Mouse (Mus musculus) large intestine, adult 2 months (tissue): ENCODE results near the gene Arl13b. TPM values are rescaled to one million over a fixed set of nuclear protein-coding genes. Genes with fewer than 3 reads are reported as not detected.

Source experiments
- DNase-seq: peaks from one replicate; pipeline ENCODE4 v3.0.0-alpha.2; 2012; ENCODE audit warnings: low read depth, low spot score
- WGBS: fragments of 180-500 bp; shearing (Covaris S2); methylation state at CpG from one replicate; pipeline ENCODE4 v1.1.7; 2018; 5-methylcytosine and 5-hydroxymethylcytosine counted together
- polyA plus RNA-seq: library from polyadenylated mRNA; depleted of rRNA; stranded (reverse); fragments of >200 nt; gene quantifications from 2 replicates; pipeline ENCODE4 v1.2.3, GENCODE M21; 2012; rRNA removed

The Arl13b gene
- 1.9 and 2.5 TPM in 2 replicates for polyA plus RNA-seq

DNA sequence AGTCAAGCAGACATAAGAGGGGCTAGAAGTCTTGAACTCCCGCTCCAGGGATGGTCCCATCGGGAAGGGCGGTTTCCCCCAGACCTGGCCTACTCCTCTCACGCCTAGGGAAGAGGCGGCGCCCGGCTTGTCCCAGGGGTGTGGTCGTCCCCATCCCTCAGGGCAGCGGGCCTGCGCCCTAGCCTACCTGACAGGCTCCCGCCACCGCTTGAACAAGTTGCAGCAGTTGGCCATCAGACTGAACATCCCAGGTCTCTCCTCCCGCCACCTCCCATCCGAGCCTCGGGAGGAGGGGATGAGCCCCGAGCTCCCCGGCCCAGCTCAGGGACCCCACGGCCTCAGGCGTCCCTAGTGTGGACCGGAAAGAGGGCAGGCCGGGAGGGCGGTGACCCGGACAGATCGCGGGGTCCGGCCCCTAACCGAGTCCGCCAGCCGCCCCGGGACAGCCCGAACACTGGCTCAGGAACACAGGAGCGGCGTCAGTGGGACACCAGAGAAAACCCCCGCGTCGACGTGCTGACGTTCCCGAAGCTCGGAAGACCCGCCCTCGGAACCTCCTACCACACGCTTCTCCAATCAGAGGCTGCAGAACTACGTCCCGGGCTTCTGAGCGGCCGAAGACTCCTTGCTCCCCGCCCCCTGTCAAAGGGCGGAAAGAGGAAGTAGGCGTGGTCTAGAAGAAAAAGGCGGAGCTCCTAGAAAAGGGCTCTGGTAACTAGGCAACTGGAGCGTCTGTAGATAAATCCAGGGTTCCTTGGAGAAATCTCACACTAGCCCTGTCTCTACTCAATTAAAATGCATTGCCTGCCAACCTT is at the start of gene Arl13b:
Gene Arl13b, minus strand, starts transcription at position 543 of the 815 bp plus-strand sequence.
- under 1% methylated on average over 52 of the region's 52 CpGs for WGBS
- DNase-seq: peak; percentile 98

DNA sequence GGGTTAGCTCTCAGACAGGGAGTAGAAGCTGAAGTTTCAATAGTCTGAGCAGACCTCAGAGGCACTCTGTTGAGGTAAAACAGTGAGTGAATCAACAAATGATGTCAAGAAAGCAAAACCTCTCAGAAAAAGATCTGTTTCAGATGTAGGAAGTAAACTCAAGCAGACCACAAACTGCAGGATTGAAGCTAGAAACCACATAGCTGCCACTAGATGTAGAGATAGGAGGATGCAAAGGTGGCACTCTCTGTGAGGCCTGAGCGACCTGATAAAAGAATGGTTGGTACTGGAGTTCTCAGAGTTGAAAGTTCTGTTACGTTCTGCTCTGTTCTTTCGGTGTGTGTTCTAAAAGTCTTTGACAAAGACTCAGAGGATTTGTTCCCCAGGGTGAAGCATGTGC is 49.0 kb upstream of the Arl13b start:
- no peak for DNase-seq
- WGBS: 81% methylated on average over 3 of the region's 3 CpGs

DNA sequence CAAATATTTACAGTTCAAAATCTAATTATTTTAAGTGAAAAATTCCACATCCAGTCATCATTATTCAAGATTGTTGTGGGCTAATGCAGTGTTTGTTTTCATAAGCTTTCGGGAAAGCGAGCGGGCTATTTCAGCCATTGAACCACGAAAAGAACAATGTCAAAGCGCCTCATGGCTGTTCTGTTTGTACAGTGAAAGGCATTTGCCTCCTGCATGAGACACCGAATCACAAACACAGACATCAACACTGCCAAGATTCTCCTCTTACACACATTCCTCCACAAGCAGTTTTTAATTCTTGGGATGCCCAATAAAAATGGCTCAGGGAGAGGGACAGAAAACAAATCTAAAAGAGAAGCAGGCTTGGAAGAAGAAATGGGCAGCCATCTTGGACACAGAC is 27.2 kb upstream of the Arl13b start:
- no peak for DNase-seq
- 71% methylated on average over 6 of the region's 6 CpGs for WGBS

DNA sequence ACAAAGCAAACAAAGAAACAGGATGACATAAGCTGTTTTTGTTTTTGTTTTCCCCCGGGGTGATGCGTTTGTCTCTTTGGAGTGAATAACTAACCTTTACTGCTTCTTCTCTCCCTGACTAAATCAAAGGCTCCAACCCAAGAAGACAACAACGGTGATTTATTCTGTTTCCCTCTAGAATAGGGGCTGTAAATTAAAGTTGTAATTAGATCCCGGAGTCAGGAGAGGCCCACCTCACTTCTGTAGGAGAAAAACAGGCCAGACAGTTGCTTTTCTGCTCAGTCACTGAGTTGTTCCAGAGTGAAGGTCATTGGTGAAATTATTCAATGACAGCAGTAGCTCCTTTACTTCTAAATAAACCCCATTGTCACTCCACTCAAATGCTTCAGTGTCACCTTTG is 26.3 kb upstream of the Arl13b start:
- no peak for DNase-seq
- WGBS: 36% methylated on average over 4 of the region's 4 CpGs

DNA sequence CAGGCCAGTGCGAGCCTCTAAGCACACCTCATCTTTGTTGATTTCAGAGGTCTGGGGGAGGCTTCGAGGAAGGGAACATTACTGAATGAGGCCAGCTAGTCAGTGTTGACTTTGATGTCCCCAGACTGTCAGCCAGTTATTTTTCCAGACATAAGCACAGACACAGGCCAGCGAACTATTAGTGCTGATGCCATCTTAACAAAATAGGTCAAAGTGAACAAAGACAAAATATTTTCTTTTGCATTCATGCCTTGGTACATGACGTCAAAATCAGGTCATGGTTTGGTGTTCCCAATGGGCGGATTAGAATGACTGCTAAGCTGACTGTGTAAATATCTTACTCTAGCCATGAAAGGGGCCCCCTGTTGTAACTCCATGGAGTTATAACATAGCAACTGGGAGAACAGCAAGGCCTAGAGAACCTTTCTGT is 25.9 kb upstream of the Arl13b start:
- 52% methylated on average over 5 of the region's 5 CpGs for WGBS
- no peak for DNase-seq

DNA sequence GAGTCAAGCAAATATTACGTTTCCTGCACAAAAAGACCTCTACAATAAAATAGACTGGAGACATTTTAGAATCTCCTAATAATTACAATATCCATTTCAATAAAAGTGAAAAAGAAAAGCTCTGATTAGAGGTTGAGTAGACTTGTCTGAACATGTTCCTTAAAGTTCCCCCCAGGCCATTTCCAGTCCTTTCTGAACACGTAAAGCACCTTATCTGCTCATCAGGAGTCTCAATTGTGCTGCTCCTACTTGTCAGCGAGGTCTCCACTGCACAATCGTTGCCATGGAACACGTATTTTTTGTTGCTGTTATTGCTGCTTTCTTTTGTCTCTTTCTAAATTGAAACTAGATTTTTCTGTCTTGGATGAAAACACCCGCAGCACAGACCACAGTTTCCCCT is 14.6 kb upstream of the Arl13b start:
- 67% methylated on average over 6 of the region's 6 CpGs for WGBS
- DNase-seq: no peak

DNA sequence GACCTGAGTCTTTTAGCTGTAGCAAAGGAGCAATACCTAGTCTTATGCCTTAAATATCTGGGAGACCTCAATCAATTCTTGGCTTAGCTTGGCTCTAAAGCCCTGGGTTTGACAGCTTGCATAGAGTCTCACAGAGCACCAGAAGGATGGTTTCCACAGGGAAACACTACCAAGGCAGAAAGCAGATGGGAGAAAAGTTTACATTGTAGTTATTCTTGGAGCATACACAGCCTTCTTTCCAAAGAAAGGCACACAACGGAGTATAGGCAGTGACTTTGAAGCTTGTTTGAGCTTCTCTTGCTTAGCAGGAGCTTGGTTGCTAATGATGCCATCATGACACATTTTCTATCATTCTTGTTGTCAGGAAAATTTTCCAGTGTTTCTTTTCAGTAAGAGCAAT is 13.3 kb upstream of the Arl13b start:
- 85% methylated on average over 1 of the region's 1 CpGs for WGBS
- DNase-seq: no peak

DNA sequence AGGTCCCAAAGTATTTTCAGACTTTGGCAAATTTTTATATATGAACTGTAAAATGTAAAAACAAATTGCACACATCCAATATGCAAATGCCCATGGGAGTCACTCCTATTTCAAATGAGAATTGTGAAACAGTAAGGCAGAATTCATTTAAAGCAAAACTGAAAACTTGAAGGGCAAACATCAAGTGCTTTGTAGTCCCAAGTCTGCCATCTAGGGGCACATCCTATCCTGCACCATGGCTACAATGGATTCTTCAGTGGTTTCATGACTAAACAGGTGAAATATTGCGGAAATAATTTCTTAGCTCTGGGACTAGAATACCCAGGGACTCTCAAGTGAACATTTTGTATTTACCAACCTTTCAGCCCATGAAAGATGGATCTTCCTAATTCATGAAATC is 11.2 kb upstream of the Arl13b start:
- WGBS: 92% methylated on average over 1 of the region's 1 CpGs
- no peak for DNase-seq

DNA sequence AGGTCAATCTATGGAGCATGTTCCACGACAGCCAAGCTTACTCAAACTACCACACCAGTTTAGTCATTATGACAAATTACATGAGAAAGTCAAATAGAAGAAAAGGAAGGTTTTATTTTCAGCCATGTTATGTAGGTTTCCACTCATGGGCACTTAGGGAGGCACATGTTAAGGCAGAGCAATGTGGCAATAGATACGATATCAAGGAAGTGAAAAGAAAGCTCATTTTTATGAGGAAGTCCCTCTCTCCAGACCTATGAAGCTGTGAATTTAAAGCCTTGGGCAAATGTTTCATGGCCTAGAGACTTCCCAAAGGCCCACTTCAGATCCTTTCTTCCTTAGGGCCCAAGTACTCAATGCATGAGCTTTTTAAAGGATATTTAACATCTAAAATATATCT is 10.7 kb upstream of the Arl13b start:
- 81% methylated on average over 2 of the region's 2 CpGs for WGBS
- DNase-seq: no peak

DNA sequence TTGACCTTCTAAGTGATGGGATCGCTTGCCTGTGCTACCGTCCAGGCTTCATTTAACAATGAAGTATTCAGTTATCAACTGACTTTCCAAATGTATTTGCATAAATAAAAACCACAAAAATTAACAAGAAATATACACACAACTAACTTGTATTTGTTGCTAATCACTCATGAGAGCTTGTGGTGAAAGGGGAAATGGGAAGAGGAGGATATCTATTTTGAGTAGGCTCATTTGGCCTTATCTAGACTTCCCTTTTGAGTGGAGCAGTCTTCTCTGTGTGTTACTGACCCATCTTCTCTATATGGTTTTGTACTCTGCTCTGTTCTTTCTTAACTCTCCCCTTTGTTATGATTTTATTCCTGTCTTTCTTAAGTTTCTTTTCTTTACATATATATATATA is 9.4 kb upstream of the Arl13b start:
- WGBS: 95% methylated on average over 2 of the region's 2 CpGs

DNA sequence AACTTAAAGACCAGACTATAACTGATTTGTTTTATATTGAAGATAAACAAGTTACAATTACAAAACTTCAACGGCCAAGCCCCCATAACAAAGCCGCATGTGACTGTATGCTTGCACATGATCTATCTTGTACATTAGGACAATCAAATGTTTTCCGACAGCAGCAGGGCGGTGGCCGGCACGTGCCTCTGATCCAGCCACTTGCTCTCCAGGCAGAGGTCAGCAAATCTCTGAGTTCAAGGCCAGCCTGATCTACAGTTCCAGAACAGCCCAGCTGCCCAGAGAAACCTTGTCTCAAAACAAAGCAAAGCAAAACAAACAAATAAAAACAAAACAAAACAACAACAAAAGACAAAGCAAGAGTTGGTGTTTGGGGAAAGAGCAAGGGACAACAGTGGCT is 8.5 kb upstream of the Arl13b start:
- 74% methylated on average over 6 of the region's 6 CpGs for WGBS
- no peak for DNase-seq

More for the DNA sequence above, 9.4 kb upstream of the Arl13b start:
- no peak for DNase-seq

DNA sequence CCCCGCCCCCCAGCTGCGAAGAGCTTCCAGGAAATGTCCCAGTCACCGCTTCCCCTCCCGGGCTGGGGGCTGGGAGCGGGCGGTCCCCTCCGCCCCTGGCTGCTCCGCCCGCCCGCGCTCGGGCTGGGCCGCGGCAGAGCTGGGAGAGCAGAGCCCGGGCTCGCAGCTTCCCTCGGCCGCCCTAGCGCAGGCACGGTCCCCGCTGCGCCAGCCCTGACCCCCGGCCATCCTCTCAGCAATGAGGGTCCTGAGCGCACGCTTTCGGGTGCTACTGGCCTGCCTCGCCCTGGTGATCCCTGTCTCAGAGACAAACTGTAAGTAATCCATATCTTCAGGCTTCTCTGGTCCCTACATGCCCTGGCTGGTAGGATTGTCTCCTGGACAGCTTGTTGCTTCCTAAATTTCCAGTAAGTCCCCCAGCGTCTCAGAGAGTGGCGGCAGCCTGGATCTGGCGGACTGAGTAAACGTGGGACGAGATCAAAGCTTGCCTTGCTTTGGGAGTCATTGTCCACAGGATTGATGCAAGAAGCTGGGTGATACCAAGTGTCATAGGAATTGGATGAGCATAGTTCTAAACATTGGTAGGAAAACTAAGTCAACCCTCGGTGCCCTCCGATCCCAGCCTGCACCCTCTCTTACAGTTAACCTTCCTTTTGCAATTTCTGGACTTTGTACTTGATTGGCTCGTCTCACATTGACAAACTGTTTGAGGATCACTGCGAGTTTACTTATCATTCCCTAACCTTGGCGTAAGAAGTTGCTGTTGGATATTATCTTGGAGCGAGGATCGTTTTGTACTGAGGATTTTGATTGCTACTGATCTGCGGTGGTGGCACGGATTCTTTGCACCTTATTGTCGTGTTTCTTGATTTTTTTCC is 7.6 kb upstream of the Arl13b start, which contains the start of gene Pros1:
Gene Pros1, plus strand, starts transcription at position 117 of the 878 bp plus-strand sequence.
- WGBS: 2% methylated on average over 42 of the region's 42 CpGs
- DNase-seq: no peak

DNA sequence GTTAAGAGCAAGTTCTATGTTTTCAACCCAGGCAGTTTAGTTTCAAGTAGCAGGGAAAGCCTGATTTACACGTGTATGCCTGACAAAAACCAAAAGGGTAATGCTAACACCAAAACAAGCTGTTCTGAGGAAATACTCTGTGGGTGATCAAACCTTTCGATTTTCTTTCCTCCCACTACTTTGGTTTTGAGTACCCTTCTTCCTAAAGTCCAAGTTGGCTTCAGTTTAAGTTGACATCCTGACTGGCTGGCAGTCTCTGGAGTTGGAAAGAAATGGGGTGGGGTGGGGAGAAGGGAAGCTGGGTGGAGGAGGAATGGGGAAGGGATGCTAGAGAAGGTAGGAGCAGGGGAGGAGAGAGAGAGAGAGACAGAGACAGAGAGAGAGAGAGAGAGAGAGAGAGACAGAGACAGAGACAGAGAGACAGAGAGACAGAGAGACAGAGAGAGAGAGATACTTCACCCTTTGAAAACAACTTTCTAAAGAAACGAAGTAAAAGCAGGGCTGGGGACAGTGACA is 6.8 kb upstream of the Arl13b start:
- 13% methylated on average over 3 of the region's 3 CpGs for WGBS
- DNase-seq: no peak

DNA sequence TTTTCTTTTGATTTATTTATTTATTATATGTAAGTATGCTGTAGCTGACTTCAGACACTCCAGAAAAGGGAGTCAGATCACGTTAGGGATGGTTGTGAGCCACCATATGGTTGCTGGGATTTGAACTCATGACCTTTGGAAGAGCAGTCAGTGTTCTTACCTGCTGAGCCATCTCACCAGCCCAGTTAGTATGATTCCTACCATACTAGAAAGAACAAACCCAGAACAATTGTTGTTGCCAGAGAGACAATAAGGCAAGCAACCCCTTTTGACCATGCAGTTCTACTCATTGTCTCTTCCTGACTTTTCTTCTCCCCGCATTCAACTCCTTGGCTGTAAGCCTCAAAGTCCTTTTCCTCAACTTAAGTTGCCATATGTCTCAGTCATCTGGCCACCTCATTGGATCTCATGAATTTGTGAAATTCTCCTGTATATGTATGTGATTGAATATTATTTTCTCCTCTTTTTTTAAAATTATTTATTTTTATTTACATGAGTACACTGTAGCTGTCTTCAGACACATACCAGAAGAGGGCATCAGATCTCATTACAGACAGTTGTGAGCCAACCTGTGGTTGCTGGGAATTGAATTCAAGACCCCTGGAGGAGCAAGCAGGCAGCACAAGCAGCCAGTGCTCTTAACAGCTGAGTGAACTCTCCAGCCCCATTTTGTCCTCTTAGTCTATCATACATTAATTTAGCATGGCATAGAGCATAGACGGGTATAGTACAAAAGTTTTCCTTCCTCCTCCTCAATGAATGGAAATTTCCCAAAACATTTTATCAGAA is 5.8 kb upstream of the Arl13b start:
- no peak for DNase-seq
- 82% methylated on average over 3 of the region's 3 CpGs for WGBS

DNA sequence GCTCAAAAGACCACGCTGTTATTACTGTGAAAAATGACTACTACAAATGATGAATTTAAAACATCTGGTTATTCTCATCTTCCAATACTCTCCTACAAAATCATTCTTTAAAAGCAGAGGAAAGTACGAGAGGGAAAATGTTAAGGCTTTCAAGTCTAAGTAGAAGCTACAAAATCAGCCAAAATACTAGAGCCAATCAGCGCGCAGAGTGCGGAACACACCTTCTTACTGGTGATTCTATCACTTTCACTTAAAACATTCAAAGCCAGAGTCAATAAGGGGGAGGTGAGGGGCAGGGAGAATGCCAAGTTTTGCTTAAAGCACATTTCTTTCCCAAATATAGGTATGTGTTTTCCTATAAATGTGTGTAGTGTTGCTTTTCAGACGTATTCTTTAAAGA is 1.5 kb downstream of the Arl13b start:
- 79% methylated on average over 6 of the region's 6 CpGs for WGBS
- DNase-seq: no peak

DNA sequence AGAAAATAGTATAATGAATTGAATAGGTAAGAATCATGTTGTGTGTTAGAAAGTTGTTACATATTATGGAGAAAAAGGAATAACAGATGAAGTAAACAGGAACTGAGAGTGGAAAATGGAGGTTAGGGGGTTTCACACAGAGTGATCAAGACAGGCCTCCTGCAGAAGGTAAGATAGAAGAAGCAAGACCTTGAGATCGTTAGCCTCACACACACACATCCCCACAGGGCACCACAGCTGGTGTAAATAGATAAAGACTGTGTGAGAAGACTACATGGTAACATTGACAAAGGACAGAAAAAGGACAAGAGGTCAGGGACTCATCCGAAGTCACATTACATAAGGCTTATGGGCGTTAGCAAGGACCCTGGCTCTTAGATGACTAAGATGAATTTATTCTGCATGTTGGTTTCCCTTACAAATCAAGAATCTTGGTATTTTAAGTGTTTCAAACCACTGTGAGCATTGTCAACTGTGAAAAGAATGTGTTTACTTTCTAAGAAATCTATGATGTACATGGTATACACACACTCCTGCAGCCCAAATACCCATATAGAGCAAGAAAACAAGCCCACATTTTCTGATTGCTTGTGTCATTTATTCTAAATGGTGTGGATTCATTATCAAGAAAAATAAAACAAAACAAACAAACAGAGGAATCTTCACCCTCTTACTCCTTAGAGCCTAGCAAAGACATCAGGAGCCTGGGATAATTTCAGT is 12.7 kb downstream of the Arl13b start:
- WGBS: 44% methylated on average over 3 of the region's 3 CpGs
- no peak for DNase-seq

DNA sequence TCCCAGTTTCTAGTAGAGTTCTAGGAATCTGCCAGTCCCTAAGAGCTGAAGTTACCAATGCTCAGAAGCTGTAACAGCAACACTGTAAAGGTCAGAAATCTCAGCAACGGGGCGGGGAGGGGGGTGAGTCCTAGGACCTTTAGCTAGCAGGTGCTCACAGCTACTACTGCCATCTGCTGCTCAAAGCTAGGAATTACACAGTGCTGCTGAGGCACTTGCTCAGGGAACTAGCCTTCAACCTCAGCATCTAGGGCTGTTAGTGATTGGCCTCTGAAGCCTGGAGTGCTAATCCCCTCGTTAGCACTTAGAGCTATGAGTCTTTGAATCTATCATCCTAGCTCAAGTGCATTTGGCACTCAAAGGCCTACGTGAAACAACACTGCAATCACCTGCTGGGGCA is 14.4 kb downstream of the Arl13b start:
- DNase-seq: no peak

DNA sequence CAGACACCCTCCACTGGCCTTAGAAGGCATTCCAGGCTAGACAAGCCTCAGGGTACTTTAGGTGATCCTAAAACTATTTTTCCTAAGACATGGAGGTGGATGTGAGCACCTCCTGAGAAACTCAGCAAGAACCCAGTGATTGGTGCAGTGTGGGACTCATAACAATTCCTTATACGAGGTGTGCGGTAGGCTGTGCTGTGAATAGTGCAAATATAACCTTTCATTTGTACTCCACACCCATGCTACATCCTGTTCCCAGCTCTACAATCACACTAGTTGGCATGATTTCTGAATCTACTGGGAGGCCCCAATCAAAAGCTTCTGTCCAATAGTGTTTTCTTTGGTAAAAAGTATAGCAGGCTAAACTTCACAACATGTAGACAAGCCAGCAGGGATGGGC is 14.8 kb downstream of the Arl13b start:
- WGBS: 36% methylated on average over 2 of the region's 2 CpGs
- no peak for DNase-seq

More for the DNA sequence above, 14.4 kb downstream of the Arl13b start:
- WGBS: 19% methylated on average over 4 of the region's 4 CpGs
